Mouse (Mus musculus) thymus, adult 2 months (tissue): Measurements from ENCODE around the gene Mrpl48. TPM values are rescaled to one million over a fixed set of nuclear protein-coding genes. Genes with fewer than 3 reads are reported as not detected.

Experiments used
- DNase-seq: peaks from one replicate; pipeline ENCODE4 v3.0.0; 2021
- H3K27ac ChIP-seq: fragments of 200-500 bp; 2 replicates; pipeline ENCODE4 v1.5.1; 2012; ENCODE audit warnings: low read length, control low read depth; ENCODE audit not compliant: control insufficient read depth, insufficient read depth
- H3K27me3 ChIP-seq: fragments of 200-500 bp; 2 replicates; pipeline ENCODE4 v1.6.1; 2012; ENCODE audit warnings: mild to moderate bottlenecking, low read length, moderate library complexity, mixed read lengths; ENCODE audit not compliant: control insufficient read depth, insufficient read depth
- H3K36me3 ChIP-seq: fragments of 200-500 bp; 2 replicates; pipeline ENCODE4 v1.6.1; 2012; ENCODE audit warnings: mild to moderate bottlenecking, low read length, moderate library complexity; ENCODE audit not compliant: control insufficient read depth, insufficient read depth
- H3K4me1 ChIP-seq: fragments of 200-500 bp; replicated peaks from 2 replicates; pipeline ENCODE4 v1.6.1; 2012; ENCODE audit warnings: low read length; ENCODE audit not compliant: control insufficient read depth, insufficient read depth
- H3K4me3 ChIP-seq: fragments of 200-500 bp; 2 replicates; pipeline ENCODE4 v1.5.1; 2012; ENCODE audit warnings: mild to moderate bottlenecking, low read length, control low read depth, moderate library complexity; ENCODE audit not compliant: control insufficient read depth, insufficient read depth
- CTCF ChIP-seq: fragments of 200-500 bp; IDR thresholded peaks from 2 replicates; pipeline ENCODE4 v1.5.1; 2012; ENCODE audit warnings: mild to moderate bottlenecking, control low read depth, low read length, moderate library complexity, borderline replicate concordance; ENCODE audit not compliant: control insufficient read depth, poor library complexity, insufficient read depth; ENCODE audit errors: extremely low read depth
- POLR2A ChIP-seq: fragments of 200-500 bp; IDR thresholded peaks from 2 replicates; pipeline ENCODE4 v1.6.1; 2012; ENCODE audit warnings: mild to moderate bottlenecking, low read length, control low read depth, moderate library complexity; ENCODE audit not compliant: control insufficient read depth, poor library complexity, insufficient read depth; ENCODE audit errors: extremely low read depth
- WGBS: fragments of 180-500 bp; shearing (Covaris S2); methylation state at CpG from one replicate; pipeline ENCODE4 v1.1.7; 2018; 5-methylcytosine and 5-hydroxymethylcytosine counted together
- polyA plus RNA-seq: library from polyadenylated mRNA; depleted of rRNA; stranded (reverse); fragments of >200 nt; gene quantifications from 2 replicates; pipeline ENCODE4 v1.2.3, GENCODE M21; 2012

Mrpl48 gene
- polyA plus RNA-seq, 1 experiment, result 12.2 TPM

DNA sequence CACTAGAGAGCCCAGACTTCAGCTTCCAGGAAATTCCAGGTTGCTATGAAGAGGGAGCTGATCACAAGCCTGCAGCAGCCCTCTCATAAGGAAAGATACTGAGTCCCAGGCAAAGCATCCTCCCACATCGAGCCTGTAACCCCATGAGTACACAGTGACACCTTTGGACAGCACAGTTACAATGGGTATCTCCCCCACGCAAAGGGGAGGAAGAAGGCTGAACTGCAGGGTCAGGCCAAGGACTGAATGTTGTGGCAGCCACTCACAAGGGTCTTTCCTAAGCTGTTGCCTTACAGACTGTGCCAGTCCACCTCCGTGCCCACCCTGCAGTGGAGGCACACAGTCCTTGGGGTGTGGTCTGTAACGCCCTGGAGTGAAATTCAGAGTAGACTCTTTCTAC lies 101.6 kb downstream of the Mrpl48 start:
- Histone ChIP-seq H3K36me3 (no peaks in the 10 kb centered on the region), H3K4me3 (no peak overlapping the region), H3K4me1 (peaks cover 26% of the 10 kb centered on the region), H3K27me3 (no peaks in the 10 kb centered on the region), H3K27ac (no peak overlapping the region)
- DNase-seq, result no peak
- no peak for TF ChIP-seq CTCF
- TF ChIP-seq POLR2A, result no peak
- 80% methylated on average over 4 of the region's 4 CpGs for WGBS

DNA sequence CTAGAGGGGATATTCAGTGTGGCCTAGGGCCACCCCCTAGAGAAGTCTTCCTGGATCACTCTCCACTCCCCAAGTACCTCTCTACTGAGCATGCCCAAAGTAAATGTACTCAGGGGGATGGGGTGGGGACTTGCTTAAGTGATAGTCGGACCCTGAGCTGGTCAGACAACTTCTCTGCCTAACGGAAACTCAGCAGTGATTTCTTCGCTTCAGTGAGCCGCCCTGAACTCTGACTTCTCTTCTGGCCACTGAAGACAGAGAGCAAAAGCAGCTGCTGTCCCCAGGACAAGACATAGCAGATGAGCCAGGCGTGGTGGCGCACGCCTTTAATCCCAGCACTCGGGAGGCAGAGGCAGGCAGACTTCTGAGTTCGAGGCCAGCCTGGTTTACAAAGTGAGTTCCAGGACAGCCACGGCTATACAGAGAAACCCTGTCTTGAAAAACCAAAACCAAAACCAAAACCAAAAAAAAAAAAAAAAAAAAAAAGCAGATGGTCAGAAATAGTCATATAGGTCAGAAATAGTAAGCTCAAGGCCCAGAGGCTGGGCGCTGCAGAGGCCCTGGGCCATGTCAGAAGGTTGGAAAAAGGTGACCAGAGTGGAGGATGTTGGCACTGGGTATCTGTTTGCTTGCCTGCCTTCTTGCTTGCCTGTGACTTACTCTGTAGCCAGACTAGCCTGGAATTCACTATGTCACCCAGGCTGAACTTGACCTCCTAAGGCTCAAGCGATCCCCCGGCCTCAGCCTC lies 103.2 kb downstream of the Mrpl48 start:
- Histone ChIP-seq H3K27ac (no peak overlapping the region), H3K4me1 (peaks cover 22% of the 10 kb centered on the region), H3K27me3 (no peaks in the 10 kb centered on the region), H3K36me3 (peaks cover 5% of the 10 kb centered on the region; the same call in 1 of the 2 replicates), H3K4me3 (no peak overlapping the region)
- no peak for DNase-seq
- WGBS, result 74% methylated on average over 13 of the region's 13 CpGs
- TF ChIP-seq POLR2A (no peak), CTCF (no peak)

DNA sequence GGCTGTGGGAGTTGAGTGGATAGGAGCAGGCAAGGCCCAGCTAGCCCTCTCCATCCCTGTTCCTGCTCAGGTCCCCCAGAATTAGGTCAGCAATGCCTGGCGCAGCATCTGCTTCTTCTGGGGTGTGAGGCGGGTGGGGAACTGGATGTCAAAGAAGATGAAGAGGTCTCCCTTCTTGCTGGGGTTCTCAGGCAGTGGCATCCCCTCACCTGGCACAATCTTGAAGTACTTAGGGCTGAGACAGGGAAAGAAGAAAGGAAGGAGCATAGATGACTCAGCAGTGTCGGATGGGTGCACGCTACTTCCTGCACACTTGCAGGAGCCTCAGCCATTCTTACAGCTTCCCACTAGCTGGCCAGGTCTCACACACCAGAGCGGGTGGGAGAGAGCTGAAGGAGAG lies 105.0 kb downstream of the Mrpl48 start:
- Histone ChIP-seq H3K27me3 (no peaks in the 10 kb centered on the region), H3K4me3 (no peak overlapping the region), H3K27ac (no peak overlapping the region), H3K4me1 (peaks cover 23% of the 10 kb centered on the region), H3K36me3 (peaks cover 23% of the 10 kb centered on the region)
- peak; percentile 32 for DNase-seq
- WGBS, result 7% methylated on average over 5 of the region's 5 CpGs
- TF ChIP-seq POLR2A (0 out of 2 replicates have a peak, but pooled peaks have one; percentile 44), CTCF (no peak)

- Histone ChIP-seq H3K36me3 (peaks cover 30% of the 10 kb centered on the region), H3K4me1 (peaks cover 30% of the 10 kb centered on the region), H3K4me3 (no peak overlapping the region), H3K27ac (no peak overlapping the region), H3K27me3 (no peaks in the 10 kb centered on the region)
- DNase-seq, result no peak
- 43% methylated on average over 7 of the region's 7 CpGs for WGBS
- TF ChIP-seq POLR2A (no peak), CTCF (no peak)
Observed at GRCm38 (mm10) chr7:100502374-100502922, 105.7 kb downstream of the Mrpl48 start.

GRCm38 (mm10) chr7:100501844-100502373 lies 106.2 kb downstream of the Mrpl48 start:
- H3K27ac ChIP-seq, result no peak overlapping the region
- no peak for TF ChIP-seq POLR2A
- TF ChIP-seq CTCF, result no peak
- no peaks in the 10 kb centered on the region for H3K27me3 ChIP-seq
- H3K4me1 ChIP-seq, result peaks cover 35% of the 10 kb centered on the region
- peaks cover 35% of the 10 kb centered on the region for H3K36me3 ChIP-seq
- no peak for DNase-seq
- no peak overlapping the region for H3K4me3 ChIP-seq
- WGBS, result 57% methylated on average over 2 of the region's 2 CpGs

- Histone ChIP-seq H3K4me1 (peaks cover 42% of the 10 kb centered on the region), H3K27ac (no peak overlapping the region), H3K4me3 (no peak overlapping the region), H3K27me3 (no peaks in the 10 kb centered on the region), H3K36me3 (peaks cover 42% of the 10 kb centered on the region)
- TF ChIP-seq POLR2A (no peak), CTCF (no peak)
- WGBS, result 66% methylated on average over 6 of the region's 6 CpGs
- DNase-seq, result no peak
Observed at GRCm38 (mm10) chr7:100501027-100501843, 106.9 kb downstream of the Mrpl48 start.

GRCm38 (mm10) chr7:100500276-100500977 lies 107.7 kb downstream of the Mrpl48 start:
- TF ChIP-seq POLR2A, result no peak
- TF ChIP-seq CTCF, result no peak
- WGBS, result 82% methylated on average over 16 of the region's 16 CpGs
- no peak for DNase-seq
- Histone ChIP-seq H3K36me3 (peaks cover 45% of the 10 kb centered on the region), H3K27ac (no peak overlapping the region), H3K27me3 (no peaks in the 10 kb centered on the region), H3K4me3 (no peak overlapping the region), H3K4me1 (peaks cover 45% of the 10 kb centered on the region)
